Mouse (Mus musculus) C2C12 (cell line): ENCODE results near the gene Rabggtb. TPM values are rescaled to one million over a fixed set of nuclear protein-coding genes. Genes with fewer than 3 reads are reported as not detected.
A peak's percentile ranks its signal among the peaks of the same experiment; 100 is the strongest.

ENCODE experiments used
- H3K27me3 ChIP-seq: one replicate; pipeline ENCODE4 v1.6.1; 2011; ENCODE audit not compliant: control insufficient read depth, insufficient read depth, insufficient read length
- H3K36me3 ChIP-seq: one replicate; pipeline ENCODE4 v1.6.1; 2011; ENCODE audit not compliant: control insufficient read depth, insufficient read depth
- H3K4me3 ChIP-seq: one replicate; pipeline ENCODE4 v1.5.1; 2011; ENCODE audit warnings: mild to moderate bottlenecking, control low read depth; ENCODE audit not compliant: poor library complexity, insufficient read depth, severe bottlenecking
- H3K79me2 ChIP-seq: one replicate; pipeline ENCODE4 v1.6.1; 2011; ENCODE audit not compliant: control insufficient read depth, insufficient read depth
- H3K79me3 ChIP-seq: one replicate; pipeline ENCODE4 v1.6.1; 2011; ENCODE audit warnings: low read depth, control low read depth
- H3ac ChIP-seq: one replicate; pipeline ENCODE3; 2011; ENCODE audit warnings: low read depth; ENCODE audit not compliant: control insufficient read depth, insufficient read length
- CEBPB ChIP-seq: IDR thresholded peaks from one replicate; pipeline ENCODE4 v1.6.1; 2011; ENCODE audit warnings: low read depth, mild to moderate bottlenecking, control low read depth, moderate library complexity
- CTCF ChIP-seq: IDR thresholded peaks from one replicate; pipeline ENCODE4 v1.5.1; 2011; ENCODE audit not compliant: control insufficient read depth, insufficient read depth, insufficient read length
- FOSL1 ChIP-seq: IDR thresholded peaks from one replicate; pipeline ENCODE4 v1.8.0; 2011; ENCODE audit warnings: mild to moderate bottlenecking, low read length; ENCODE audit not compliant: poor library complexity, insufficient read depth, severe bottlenecking
- MAX ChIP-seq: IDR thresholded peaks from one replicate; pipeline ENCODE4 v1.6.1; 2011; ENCODE audit warnings: mild to moderate bottlenecking, control low read depth
- MYOD1 ChIP-seq: IDR thresholded peaks from one replicate; pipeline ENCODE4 v1.6.1; 2011; ENCODE audit warnings: low read depth; ENCODE audit not compliant: control insufficient read depth, insufficient read length
- MYOG ChIP-seq: IDR thresholded peaks from one replicate; pipeline ENCODE4 v1.6.1; 2011; ENCODE audit not compliant: control insufficient read depth, insufficient read length; ENCODE audit errors: extremely low read depth
- USF1 ChIP-seq: IDR thresholded peaks from one replicate; pipeline ENCODE4 v1.6.1; 2011; ENCODE audit warnings: low read depth, mild to moderate bottlenecking, control low read depth, moderate library complexity
- polyA plus RNA-seq: library from polyadenylated mRNA; unstranded; fragments of >200 nt; fragmentation: generic; extraction: Trizol; gene quantifications from one replicate; pipeline ENCODE4 v1.2.1, GENCODE M21; 2012; ENCODE audit warnings: missing spikeins

The Rabggtb gene
- polyA plus RNA-seq, 1 experiment: 65.9 TPM

DNA sequence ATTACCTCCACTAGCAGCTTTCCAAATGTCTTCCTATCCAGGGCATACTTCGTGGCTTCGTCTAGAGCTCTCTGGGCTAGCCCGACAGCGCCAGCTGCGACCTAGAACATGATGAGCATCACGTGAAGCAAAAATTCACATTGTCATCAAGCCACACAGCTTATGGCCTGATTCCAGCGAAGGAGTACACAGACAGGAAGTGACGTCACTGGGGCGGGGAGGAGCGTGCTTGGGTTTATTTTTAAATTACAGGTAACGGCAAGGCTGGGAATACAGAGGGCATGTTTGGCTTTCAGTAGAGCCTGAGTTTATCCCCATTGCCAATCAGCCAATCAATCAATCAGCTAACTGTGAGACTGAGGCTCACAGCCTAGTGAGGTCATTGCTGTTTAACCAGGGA is 16.7 kb upstream of the Rabggtb start:
- TF ChIP-seq USF1: no peak
- TF ChIP-seq CEBPB: no peak
- TF ChIP-seq MYOG: no peak
- TF ChIP-seq MAX: no peak
- no peak for TF ChIP-seq CTCF
- TF ChIP-seq FOSL1: no peak
- TF ChIP-seq MYOD1: no peak
- Histone ChIP-seq H3K4me3 (no peak overlapping the region), H3K36me3 (peaks cover 52% of the 10 kb centered on the region), H3ac (no peak overlapping the region), H3K79me2 (no peaks in the 10 kb centered on the region), H3K79me3 (no peaks in the 10 kb centered on the region), H3K27me3 (no peaks in the 10 kb centered on the region)

DNA sequence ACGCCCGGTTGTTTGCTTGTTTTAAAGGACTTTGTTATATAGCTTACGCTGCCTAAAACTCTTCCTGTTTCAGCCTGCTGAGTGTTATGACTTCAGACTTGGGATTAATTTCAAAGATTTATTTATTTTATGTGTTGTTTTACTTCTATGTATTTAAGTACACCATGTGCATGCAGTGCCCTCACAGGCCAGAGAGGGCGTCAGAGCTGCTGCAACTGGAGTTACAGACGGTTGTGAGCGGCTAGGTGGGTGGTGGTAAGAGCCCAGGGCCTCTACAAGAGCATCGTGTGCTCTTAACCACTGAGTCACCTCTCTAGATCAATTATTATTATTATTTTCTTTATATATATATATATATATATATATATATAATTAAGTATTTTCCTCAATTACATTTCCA is 13.5 kb upstream of the Rabggtb start:
- no peak overlapping the region for H3K4me3 ChIP-seq
- peaks cover 66% of the 10 kb centered on the region for H3K36me3 ChIP-seq
- TF ChIP-seq MYOD1 (no peak), CEBPB (no peak), MYOG (no peak), MAX (no peak), CTCF (no peak), USF1 (no peak), FOSL1 (no peak)
- H3K79me3 ChIP-seq: no peaks in the 10 kb centered on the region
- no peaks in the 10 kb centered on the region for H3K79me2 ChIP-seq
- H3ac ChIP-seq: no peak overlapping the region
- no peaks in the 10 kb centered on the region for H3K27me3 ChIP-seq

DNA sequence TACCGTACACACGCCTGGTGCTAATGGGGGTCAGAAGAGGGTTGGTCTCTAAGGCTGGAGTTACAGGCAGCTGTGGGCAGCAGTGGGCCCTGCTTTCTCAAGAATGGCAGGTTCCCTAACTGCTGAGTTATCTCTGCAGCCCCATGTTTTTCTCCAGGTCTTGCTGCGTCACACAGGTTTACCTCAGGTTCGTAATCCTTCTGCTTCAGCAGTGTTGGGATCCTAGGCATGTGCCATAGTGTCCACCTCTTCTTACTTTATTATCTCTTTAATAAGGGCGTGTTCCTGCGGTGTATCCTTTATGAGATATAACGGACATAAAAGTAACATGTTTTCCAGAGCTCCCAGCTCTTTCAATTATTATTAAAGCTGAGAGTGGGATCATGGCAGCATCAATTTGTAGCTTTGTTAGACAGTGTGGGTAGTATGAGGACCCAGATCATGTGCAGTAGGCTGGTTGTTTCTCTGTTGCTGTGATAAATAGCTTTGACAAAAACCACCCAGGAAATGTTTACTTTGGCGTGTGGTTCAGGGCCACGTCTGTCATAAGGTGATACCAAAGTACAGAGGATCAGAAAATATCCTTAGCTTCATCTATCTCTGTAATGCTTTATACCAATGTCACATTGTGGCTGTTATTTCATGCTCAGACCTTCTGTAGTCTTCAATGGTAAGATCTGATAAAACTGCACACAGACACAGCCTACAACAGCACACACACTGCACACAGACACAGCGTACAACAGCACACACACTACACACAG is 8.5 kb upstream of the Rabggtb start:
- TF ChIP-seq MYOD1 (no peak), CEBPB (no peak), MAX (no peak), FOSL1 (no peak), MYOG (no peak), USF1 (no peak), CTCF (no peak)
- peaks cover 44% of the 10 kb centered on the region for H3K36me3 ChIP-seq
- H3K27me3 ChIP-seq: no peaks in the 10 kb centered on the region
- no peak overlapping the region for H3K4me3 ChIP-seq
- no peaks in the 10 kb centered on the region for H3K79me2 ChIP-seq
- no peaks in the 10 kb centered on the region for H3K79me3 ChIP-seq
- H3ac ChIP-seq: no peak overlapping the region

DNA sequence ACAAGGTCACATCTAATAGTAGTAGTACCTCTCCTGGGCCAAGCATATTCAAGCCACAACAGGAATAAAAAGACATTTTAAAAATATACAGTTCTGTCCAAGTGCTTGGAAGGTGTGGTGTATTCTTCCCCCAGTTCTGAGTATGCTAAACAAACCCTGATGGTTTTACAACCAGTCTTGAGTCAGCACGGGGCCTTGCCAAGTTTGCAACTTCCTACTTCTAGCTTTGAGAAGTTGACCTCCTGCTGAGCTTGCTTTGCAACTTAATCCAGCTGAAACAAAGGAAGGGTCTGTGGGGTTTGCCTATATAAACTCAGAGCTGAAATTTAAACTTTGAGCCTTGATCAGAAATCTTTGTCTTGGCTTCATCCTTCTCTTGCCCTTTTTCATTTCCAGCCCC is 4.4 kb upstream of the Rabggtb start:
- Histone ChIP-seq H3K36me3 (peaks cover 10% of the 10 kb centered on the region), H3K79me3 (peaks cover 4% of the 10 kb centered on the region), H3K4me3 (no peak overlapping the region), H3ac (no peak overlapping the region), H3K27me3 (no peaks in the 10 kb centered on the region), H3K79me2 (peaks cover 8% of the 10 kb centered on the region)
- no peak for TF ChIP-seq CEBPB
- no peak for TF ChIP-seq MYOD1
- no peak for TF ChIP-seq FOSL1
- TF ChIP-seq USF1: no peak
- no peak for TF ChIP-seq MAX
- TF ChIP-seq MYOG: no peak
- TF ChIP-seq CTCF: no peak

DNA sequence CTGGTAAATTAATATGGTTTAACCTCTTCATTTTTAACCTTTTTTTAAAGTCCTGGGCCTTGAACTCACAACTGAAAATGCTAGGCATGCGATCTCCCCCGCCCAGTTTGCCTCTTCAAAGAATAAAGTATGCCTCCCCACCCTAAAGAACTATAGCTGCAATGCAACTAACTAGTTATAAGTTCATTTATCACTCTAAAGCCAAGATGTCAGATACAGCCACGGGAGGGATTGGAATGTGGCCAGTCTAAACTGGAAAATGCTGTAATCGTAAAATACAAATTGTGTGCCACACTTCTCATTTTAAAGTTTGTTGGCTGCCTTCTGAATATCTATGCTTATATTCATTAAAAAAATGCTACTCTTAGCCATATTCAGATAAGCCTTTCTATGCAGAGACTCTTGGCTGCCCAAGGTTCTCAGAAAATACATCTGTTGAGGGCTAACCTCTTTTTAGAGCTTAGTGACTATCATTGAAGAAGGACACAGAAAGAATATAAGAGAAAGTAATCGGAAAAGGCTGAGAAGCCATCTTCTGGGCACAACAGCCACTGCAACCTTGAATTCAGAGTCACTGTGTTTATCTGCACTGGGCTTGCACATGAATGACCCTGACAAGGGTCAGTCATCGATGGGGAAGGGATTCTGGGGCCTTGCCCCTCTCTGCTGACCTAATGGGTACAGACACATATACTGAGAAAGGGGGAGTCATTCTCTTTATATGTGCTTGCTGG is 868 bp upstream of the Rabggtb start:
- TF ChIP-seq FOSL1 (no peak), MYOD1 (no peak), CEBPB (no peak), USF1 (no peak), CTCF (no peak), MYOG (no peak), MAX (no peak)
- Histone ChIP-seq H3K4me3 (peak overlapping the region; percentile 89), H3K79me3 (peaks cover 39% of the 10 kb centered on the region), H3K27me3 (no peaks in the 10 kb centered on the region), H3K79me2 (peaks cover 43% of the 10 kb centered on the region), H3K36me3 (peaks cover 33% of the 10 kb centered on the region), H3ac (no peak overlapping the region)
